Mouse (Mus musculus): ENCODE data around the gene Xrcc3.

DNA sequence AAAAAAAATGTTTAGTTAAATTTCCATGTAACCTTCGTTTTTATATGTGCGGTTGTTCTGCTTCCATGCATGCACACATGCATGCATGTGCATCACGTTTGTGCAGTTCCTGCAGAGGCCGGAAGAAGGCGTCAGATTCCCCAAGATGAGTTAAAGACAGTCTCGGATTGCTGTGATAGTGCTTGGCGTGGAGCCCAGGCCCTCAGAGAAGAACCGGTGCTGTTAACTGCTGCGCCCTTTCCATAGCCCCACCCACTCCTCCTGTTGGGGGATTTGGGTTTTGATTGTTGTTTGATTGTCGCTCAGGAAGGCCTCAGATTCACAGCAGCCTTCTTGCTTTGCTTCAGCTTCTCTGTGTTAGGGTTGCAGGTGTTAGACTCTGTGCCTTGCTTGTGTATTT is 44.4 kb downstream of the Xrcc3 start:
- TF ChIP-seq GATA1 (IDR thresholded peaks at IDR 0.05; ENCODE audit: borderline replicate concordance, low read length) (no peak), FLI1 (IDR thresholded peaks at IDR 0.05; ENCODE audit: low read length) (no peak)

Data from megakaryocyte, embryonic 14.5 days (primary cell).